Mouse (Mus musculus) embryonic facial prominence, embryonic 14.5 days (tissue): ENCODE measurements at regions not wholly inside any gene's neighbourhood (a gene's known extent, or its start where the extent isn't known, plus 50 kb on each side); places are given as distances from the start of the nearest gene placed in this dataset.

Source experiments
- ATAC-seq: fragments of 200-750 bp; cut with Nextera tagmentation; 2 replicates; pipeline ENCODE4 v1.8.0; 2017; ENCODE audit warnings: low read depth, moderate number of reproducible peaks, moderate TSS enrichment
- DNase-seq: peaks from one replicate; pipeline ENCODE4 v3.0.0-alpha.2; 2015; ENCODE audit warnings: low spot score
- H3K27ac ChIP-seq: fragments of 300-500 bp; sonication (generic); replicated peaks from 2 replicates; pipeline ENCODE4 v1.5.1; 2014; ENCODE audit warnings: low read depth, mild to moderate bottlenecking, low read length, moderate library complexity
- H3K27me3 ChIP-seq: fragments of 300-500 bp; sonication (generic); replicated peaks from 2 replicates; pipeline ENCODE4 v1.6.1; 2014; ENCODE audit warnings: low read length; ENCODE audit not compliant: control insufficient read depth, insufficient read depth
- H3K36me3 ChIP-seq: fragments of 300-500 bp; sonication (generic); 2 replicates; pipeline ENCODE4 v1.6.1; 2014; ENCODE audit warnings: low read length, mixed read lengths; ENCODE audit not compliant: control insufficient read depth, insufficient read depth
- H3K4me1 ChIP-seq: fragments of 300-500 bp; sonication (generic); 2 replicates; pipeline ENCODE4 v1.6.1; 2014; ENCODE audit warnings: antibody characterized with exemption, low read length; ENCODE audit not compliant: control insufficient read depth, insufficient read depth
- H3K4me2 ChIP-seq: fragments of 300-500 bp; sonication (generic); 2 replicates; pipeline ENCODE4 v1.6.1; 2014; ENCODE audit warnings: low read depth, mild to moderate bottlenecking, low read length, moderate library complexity, mixed read lengths
- H3K4me3 ChIP-seq: fragments of 300-500 bp; sonication (generic); 2 replicates; pipeline ENCODE4 v1.5.1; 2014; ENCODE audit warnings: low read depth, mild to moderate bottlenecking, low read length
- H3K9ac ChIP-seq: fragments of 300-500 bp; sonication (generic); 2 replicates; pipeline ENCODE4 v1.6.1; 2014; ENCODE audit warnings: low read depth, mild to moderate bottlenecking, low read length, moderate library complexity, mixed read lengths
- H3K9me3 ChIP-seq: fragments of 300-500 bp; sonication (generic); 2 replicates; pipeline ENCODE4 v1.6.1; 2016; ENCODE audit warnings: low read length; ENCODE audit not compliant: control insufficient read depth
- WGBS: fragments of 180-500 bp; shearing (Covaris S2); extraction: QIAGEN DNeasy Blood & Tissue Kit; methylation state at CpG from one replicate; pipeline ENCODE4 v1.1.7; 2014; 5-methylcytosine and 5-hydroxymethylcytosine counted together

- no peak for DNase-seq
- no peak for ATAC-seq
- peaks cover 11% of the 10 kb centered on the region; the same call in 1 of the 2 replicates for H3K27me3 ChIP-seq
- no peaks in the 10 kb centered on the region for H3K9me3 ChIP-seq
- WGBS = 82% methylated on average over 13 of the region's 13 CpGs
- H3K4me1 ChIP-seq = no peaks in the 10 kb centered on the region
- H3K4me2 ChIP-seq = no peak overlapping the region
- no peaks in the 10 kb centered on the region for H3K36me3 ChIP-seq
- no peak overlapping the region for H3K9ac ChIP-seq
- H3K4me3 ChIP-seq = no peak overlapping the region
- H3K27ac ChIP-seq = no peak overlapping the region
Observed at GRCm38 (mm10) chr9:98673461-98674114, 72.1 kb upstream of the Mrps22 start.

GRCm38 (mm10) chr9:98672361-98672760, 70.9 kb upstream of the Mrps22 start:
- H3K4me3 ChIP-seq = no peak overlapping the region
- 62% methylated on average over 9 of the region's 9 CpGs for WGBS
- DNase-seq (no peak), ATAC-seq (no peak)
- H3K4me2 ChIP-seq = no peak overlapping the region
- H3K36me3 ChIP-seq = no peaks in the 10 kb centered on the region
- H3K9ac ChIP-seq = no peak overlapping the region
- peaks cover 11% of the 10 kb centered on the region; the same call in 1 of the 2 replicates for H3K27me3 ChIP-seq
- no peaks in the 10 kb centered on the region for H3K9me3 ChIP-seq
- H3K4me1 ChIP-seq = no peaks in the 10 kb centered on the region
- H3K27ac ChIP-seq = no peak overlapping the region

GRCm38 (mm10) chr9:98668423-98669330, 67.2 kb upstream of the Mrps22 start:
- no peak overlapping the region for H3K9ac ChIP-seq
- no peak overlapping the region for H3K27ac ChIP-seq
- no peak overlapping the region for H3K4me2 ChIP-seq
- 66% methylated on average over 23 of the region's 23 CpGs for WGBS
- DNase-seq = peak; percentile 38
- H3K4me3 ChIP-seq = no peak overlapping the region
- no peaks in the 10 kb centered on the region for H3K9me3 ChIP-seq
- no peaks in the 10 kb centered on the region for H3K4me1 ChIP-seq
- H3K27me3 ChIP-seq = peaks cover 6% of the 10 kb centered on the region; the same call in 1 of the 2 replicates
- no peak for ATAC-seq
- no peaks in the 10 kb centered on the region for H3K36me3 ChIP-seq

- no peak overlapping the region for H3K9ac ChIP-seq
- H3K4me2 ChIP-seq = no peak overlapping the region
- 0 out of 2 replicates have a peak, but pooled peaks cover 3% of the 10 kb centered on the region for H3K4me1 ChIP-seq
- H3K36me3 ChIP-seq = no peaks in the 10 kb centered on the region
- H3K27ac ChIP-seq = no peak overlapping the region
- no peak for ATAC-seq
- H3K9me3 ChIP-seq = no peaks in the 10 kb centered on the region
- no peak overlapping the region for H3K4me3 ChIP-seq
- 94% methylated on average over 3 of the region's 3 CpGs for WGBS
- DNase-seq = no peak
- H3K27me3 ChIP-seq = peaks cover 6% of the 10 kb centered on the region; the same call in 1 of the 2 replicates
Observed at GRCm38 (mm10) chr9:98667072-98667471, 65.6 kb upstream of the Mrps22 start.

GRCm38 (mm10) chr9:98663011-98663410, 61.6 kb upstream of the Mrps22 start:
- no peak for DNase-seq
- 57% methylated on average over 3 of the region's 3 CpGs for WGBS
- Histone ChIP-seq H3K4me3 (no peak overlapping the region), H3K36me3 (no peaks in the 10 kb centered on the region), H3K27me3 (no peaks in the 10 kb centered on the region; the same call in 1 of the 2 replicates), H3K9me3 (no peaks in the 10 kb centered on the region), H3K4me1 (0 out of 2 replicates have a peak, but pooled peaks cover 3% of the 10 kb centered on the region), H3K4me2 (no peak overlapping the region), H3K9ac (no peak overlapping the region), H3K27ac (no peak overlapping the region)
- ATAC-seq = no peak

GRCm38 (mm10) chr9:98651681-98652080, 50.2 kb upstream of the Mrps22 start:
- ATAC-seq = no peak
- no peak overlapping the region for H3K27ac ChIP-seq
- no peak for DNase-seq
- H3K4me2 ChIP-seq = no peak overlapping the region
- H3K4me3 ChIP-seq = no peak overlapping the region
- H3K9ac ChIP-seq = no peak overlapping the region
- H3K36me3 ChIP-seq = no peaks in the 10 kb centered on the region
- no peaks in the 10 kb centered on the region for H3K9me3 ChIP-seq
- no peaks in the 10 kb centered on the region for H3K4me1 ChIP-seq
- H3K27me3 ChIP-seq = no peaks in the 10 kb centered on the region; the same call in 1 of the 2 replicates
- 66% methylated on average over 2 of the region's 2 CpGs for WGBS
